Mouse (Mus musculus): Measurements from ENCODE around the gene Hspbap1.
A peak's percentile ranks its signal among the peaks of the same experiment; 100 is the strongest.

Gene Hspbap1

DNA sequence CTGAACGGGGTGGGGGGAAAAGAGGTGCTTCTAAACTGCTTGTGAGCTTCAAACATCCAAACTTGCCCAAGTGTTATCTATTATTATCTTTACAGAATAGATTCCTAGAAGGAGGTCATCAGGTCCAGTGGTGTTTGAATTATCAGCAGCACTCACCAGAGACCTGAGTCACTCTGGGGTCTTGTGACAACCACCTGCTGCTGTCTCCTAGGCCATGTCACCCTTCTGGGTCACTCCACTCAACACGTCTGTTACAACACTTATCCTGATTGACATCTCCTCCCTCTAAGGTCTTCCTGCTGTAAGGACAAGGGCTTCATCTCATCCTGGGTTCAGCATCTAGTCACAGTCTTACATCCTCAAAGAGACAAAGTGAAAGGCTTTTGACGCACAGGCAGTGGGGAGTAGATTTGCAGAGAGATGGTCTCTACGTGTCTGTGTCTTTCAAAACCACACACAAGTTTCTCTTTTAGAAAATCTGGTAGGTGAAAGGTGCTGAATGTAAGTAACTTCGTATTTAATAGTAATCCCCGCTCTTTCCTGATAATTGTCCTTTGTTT is 21.9 kb downstream of the Hspbap1 start:
- no peak for DNase-seq (ENCODE audit: extremely low spot score, low spot score)

DNA sequence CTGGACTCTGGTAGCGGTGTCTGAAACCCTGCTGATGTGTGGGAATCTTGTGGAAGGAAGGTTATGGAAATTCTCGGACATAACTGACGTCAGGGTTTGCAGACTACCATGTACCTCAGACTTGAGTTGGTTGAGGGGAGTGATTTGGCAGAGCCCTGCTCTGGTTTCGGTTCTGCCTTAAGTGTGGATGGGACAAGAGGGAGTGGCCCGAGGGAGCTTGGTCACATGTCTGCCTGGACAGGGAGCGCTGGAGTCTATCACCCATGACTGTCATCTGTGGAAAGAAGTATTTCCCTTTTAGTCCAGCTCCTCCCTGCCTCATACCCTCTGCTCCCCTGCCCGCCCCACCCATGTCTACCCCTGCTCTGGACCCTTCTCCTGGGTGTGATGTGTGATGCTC is 32.0 kb downstream of the Hspbap1 start:
- no peak for DNase-seq (ENCODE audit: extremely low spot score, low spot score)

DNA sequence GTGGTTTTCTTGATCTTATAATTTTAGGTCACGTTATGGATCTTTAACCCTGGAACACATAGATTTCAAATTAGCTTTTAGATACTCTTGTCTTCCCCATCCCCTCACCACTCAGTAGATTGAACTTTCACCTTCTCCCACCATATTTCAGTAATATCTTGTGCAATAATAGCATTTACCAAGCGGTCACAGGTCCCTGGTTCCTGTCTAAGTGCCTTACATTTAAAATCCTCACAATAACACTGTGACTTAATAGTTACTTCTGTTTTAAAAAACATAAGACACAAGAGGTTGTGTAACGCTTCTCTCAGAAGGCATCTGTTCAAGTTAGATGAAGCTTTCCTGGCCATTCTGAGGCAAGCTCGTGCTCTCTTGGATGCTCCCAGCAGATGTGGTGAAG is 33.5 kb downstream of the Hspbap1 start:
- no peak for DNase-seq (ENCODE audit: extremely low spot score, low spot score)

DNA sequence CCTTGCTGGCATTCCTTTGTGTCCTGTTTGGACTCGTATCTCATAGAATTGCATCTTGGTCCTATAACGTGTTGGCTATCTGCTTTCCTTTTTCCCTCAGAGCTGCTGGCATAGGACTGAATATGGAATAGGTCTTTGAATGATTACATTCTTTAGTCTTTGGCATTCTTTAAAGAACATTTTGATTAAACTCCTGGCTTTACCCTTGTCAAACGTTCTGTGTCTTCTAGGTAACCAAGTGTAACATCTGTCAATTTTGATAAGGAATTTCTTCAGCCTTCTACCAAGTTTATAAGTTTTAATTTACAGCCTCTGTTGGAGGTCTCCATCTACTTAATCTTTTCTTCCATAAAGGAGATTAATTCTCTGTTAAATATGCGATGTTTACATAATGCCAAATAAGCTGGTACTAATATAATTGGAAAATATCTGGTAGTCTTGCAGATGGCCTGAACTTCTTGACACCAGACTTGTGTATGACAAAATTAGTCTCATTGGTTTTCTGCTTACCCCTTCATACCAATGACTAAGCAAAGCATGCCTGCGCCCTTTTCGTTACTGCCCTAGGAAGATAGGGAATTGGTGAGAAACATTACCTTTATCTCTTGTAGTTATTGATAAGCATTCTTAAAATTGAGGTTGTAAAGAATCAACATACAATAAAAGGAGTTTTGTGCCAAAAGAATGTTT is 36.9 kb downstream of the Hspbap1 start:
- no peak for DNase-seq (ENCODE audit: extremely low spot score, low spot score)

DNA sequence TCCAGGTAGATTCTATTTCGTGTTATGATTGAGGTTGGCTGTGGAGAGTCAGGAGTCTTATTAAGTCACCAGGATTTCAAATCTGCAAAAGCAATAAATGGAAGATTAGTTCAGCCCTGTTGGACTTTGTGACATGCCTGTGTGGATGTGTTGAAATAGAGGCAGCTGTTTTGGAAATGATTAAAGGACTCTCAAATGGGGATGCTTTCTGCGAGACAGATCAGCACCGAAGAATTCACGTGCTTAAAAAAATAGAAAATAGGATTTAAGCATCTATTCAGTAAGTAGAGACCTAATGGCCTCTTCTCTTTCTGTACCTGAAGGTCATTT is 37.5 kb downstream of the Hspbap1 start:
- no peak for DNase-seq (ENCODE audit: extremely low spot score, low spot score)

DNA sequence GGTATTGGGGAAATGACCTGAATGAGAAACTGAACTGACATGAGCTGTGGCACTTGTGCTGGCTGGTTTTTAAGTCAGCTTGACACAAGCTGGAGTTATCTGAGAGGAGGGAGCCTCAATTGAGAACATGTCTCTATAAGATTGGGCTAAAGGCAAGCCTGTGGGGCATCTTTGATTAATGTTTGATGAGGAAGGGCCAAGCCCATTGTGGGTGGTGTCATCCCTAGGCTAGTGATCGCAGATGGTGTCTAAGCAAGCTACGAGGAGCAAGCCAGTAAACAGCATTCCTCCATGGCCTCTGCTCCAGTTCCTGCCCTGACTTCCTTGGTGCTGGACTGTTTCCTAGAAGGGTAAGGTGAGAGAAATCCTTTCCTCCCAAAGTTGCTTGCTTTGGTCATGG is 38.7 kb downstream of the Hspbap1 start:
- no peak for DNase-seq (ENCODE audit: extremely low spot score, low spot score)

DNA sequence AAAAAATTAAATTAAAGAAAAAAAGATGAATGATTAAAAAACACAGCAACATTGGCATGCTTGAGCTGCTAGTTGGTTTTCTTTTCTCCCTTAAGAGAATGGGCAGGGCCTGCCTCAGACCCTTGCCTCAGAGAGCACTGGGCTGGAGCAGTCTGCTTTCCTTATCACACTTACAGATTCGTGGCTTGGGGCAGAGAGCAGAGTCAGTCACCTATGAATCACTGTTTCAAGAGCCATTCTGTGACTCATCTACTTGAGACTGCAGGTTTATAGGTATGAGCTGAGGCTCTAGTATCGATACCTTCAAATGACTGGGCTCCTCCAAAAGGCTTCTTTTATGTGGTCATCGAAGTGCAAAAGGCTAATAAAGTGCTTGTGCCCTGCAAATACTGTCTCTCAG is 42.9 kb downstream of the Hspbap1 start:
- no peak for DNase-seq (ENCODE audit: extremely low spot score, low spot score)

DNA sequence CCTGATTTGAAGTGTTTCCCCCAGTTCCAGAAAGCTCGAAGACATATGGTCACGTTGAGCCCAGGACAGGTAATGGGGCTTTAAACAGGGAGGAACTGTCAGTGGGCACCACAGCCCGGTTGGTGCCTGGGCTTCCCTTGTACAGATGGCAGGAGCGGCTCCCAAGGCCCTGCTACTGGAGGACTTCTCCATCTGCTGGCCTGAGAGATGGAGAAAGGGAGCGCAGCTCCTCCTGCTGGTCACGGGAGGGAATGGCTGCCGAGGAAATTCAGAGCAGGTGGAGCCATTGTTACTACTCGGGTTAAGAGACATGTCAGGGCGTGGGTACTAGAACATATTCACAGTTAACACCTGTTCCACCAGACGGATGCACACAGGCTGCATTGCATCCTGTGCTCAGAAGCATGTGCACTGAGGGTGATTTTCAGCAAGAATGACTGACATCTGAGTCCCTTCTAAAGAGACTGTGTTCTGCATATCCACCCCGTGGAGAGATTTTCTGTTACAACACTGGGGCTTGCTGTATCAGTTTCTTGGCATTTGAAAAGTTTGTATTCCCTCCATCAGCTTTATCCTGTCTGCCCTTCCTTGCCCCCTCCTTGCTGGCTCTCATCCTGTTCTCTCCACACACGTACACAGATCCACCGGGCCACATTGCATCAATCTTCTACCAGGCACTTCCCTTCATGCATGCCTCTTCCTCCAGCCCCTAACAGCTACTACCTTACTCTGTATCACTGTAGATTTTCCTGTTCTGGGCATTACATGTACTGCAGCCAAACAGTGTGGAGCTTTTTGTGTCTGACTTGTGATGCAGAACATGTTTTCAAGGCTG is 47.3 kb downstream of the Hspbap1 start:
- peak; percentile 83 for DNase-seq (ENCODE audit: extremely low spot score, low spot score)

DNA sequence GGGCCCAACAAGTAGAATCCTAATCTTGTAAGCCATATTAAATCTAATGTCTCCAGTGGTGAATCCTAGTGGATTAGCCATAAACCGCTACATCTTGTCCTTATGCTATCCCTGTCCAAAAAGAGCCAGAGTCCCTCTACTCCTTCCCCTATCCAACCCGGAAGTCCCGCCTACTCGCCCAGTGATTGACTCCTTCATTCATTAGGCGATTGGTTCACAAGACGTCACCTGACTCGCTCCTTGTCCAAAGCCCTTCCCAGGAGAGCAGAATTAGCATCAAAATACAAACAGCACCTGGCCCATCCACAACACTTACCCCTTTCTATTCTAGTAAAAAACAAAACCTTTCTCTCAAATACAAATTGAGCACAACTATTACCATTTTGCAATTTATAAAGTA is 59.8 kb downstream of the Hspbap1 start:
- no peak for DNase-seq (ENCODE audit: extremely low spot score, low spot score)

DNA sequence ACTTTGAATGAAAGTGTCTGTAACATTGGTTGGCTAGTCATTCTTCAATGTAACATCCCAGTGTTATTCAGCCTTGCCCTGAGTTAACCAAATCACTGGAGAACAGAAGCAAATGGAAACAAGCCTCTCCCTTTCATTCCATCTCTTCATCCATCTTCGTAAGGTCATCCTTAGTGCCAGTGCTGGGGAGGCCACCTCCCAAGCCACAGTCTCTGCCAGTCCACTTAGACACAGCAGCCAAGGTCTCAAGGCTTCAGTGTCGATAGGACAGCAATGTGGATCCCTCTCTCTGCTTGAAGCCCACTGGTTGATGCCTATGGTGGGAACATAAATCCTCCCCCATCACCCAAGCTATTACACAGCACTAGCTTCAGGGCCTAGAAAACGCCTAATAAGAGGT is 62.8 kb downstream of the Hspbap1 start:
- DNase-seq (ENCODE audit: extremely low spot score, low spot score): no peak

DNA sequence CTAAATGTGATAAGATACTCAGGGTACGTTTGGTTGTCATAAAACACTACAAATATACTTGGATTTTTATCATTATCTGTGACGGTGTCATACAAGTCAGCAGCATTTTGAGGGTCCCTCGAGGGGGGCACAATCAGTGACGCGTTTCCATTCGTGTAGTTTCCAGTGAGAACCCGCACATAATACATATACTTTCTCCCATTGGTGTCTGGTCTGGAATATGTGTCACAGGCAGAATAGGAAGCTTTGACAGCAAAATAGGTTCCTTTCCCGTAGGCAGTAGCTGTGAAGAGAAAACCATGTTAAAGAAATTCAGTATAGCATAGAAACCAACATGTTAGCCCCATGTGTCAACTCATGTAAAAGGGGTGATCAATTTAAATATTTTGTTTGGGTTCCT is 64.5 kb downstream of the Hspbap1 start:
- DNase-seq (ENCODE audit: extremely low spot score, low spot score): no peak

DNA sequence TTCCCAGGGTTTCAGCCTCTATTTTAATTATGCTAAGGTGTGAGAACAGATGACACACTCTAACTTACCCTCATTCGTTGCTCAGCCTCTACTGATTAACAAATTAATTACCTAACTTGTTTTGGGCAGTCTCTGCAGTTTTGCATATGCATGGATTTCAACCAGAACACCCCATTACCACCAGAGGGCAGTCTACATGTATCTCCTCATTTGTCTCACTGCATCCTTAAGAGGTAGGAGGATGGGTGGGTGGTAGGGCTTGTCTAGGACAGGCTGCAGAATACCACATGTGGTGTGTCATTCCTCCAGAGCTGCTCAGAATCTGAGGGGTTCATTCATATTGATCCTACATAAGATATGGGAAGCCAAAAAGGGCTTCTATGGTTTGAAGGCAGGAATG is 69.5 kb downstream of the Hspbap1 start:
- DNase-seq (ENCODE audit: extremely low spot score, low spot score): no peak

DNA sequence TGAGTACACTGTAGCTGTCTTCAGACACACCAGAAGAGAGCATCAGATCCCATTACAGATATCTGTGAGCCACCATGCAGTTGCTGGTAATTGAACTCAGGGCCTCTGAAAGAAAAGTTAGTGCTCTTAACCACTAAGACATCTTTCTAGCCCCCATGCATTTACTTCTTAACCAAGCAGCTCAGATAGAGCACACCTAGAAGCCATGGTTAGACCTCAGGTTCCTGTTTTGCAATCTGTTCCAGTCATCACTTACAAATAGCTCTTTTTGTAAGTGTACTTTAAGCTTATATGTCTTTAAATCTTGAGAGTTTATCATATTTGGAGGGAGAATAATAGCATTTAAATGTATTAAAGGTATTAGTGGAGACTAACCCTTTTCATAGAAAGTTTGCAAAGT is 77.0 kb downstream of the Hspbap1 start:
- no peak for DNase-seq (ENCODE audit: extremely low spot score, low spot score)

DNA sequence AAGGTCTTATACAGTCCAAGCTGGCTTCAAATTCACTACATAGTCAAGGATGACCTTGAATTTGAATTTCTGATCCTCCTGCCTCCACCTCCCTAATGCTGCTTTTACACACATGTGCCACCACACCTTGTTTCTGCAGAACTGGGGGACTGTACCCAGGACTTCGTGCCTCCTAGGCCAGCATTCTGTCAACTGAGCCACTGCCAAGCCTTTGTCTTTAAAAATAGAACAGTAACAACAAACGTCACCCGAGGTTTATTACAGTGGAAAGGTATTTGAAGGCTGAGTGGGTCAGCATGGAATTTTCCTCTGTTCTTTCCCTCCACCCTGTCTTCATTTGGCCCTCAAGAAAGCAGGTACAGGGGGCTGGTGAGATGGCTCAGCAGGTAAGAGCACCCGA is 85.7 kb downstream of the Hspbap1 start:
- no peak for DNase-seq (ENCODE audit: extremely low spot score, low spot score)

DNA sequence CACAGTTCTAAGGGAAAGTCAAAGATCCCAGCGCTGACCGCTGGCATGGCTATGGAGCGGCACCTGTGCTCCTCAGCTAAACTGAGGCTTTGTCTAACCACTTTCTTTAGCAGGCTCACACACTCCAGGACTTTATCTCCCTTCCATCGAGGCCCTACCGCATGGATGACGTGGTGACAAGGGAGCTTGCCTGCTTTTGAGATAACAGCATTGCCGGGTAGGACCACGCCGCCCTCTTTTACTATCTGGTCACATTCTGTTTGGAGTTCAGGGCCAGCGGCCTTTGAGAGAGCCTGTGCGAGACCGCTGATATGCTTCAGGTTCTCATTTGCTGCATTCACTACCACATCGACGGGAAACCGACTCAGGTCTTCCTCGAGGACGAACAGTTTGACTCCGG is 86.6 kb downstream of the Hspbap1 start:
- DNase-seq (ENCODE audit: extremely low spot score, low spot score): no peak

DNA sequence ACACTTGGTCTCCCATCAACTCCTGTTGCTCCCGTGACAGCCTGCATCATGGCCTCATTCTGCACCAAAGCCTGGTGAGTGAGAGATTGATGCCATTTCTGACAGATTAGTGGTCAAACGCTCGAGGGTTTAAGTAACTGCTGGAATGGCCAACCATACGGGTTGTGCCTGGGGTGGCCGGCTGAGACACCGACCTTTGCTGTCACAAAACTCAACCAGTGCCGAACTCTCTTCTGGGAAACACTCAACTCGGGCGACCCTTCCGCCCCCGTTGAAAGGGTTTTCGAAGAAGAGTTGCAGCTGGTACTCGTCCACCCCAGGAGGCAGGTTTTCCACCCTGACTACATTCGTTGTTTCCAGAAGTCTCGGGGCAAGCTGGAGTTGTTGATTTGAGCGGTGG is 90.1 kb downstream of the Hspbap1 start:
- no peak for DNase-seq (ENCODE audit: extremely low spot score, low spot score)

DNA sequence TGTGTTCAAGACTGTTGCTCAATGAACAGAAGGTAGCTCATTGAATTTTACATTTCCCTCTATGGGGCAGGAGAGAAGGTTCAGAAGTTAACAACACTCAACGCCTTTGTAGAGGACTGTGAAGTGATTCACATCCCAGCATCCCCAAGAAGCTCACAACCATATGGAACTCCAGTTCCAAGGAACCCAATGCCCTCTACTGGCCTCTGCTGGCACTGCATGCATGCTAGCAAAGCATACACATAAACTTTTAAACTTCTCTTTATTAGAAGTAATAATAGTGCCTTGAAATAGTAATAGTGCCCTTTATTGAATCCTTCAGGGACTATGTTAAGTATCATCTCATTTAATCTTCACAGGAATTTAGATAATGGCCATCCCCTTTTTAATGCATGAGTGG is 91.9 kb downstream of the Hspbap1 start:
- DNase-seq (ENCODE audit: extremely low spot score, low spot score): no peak

DNA sequence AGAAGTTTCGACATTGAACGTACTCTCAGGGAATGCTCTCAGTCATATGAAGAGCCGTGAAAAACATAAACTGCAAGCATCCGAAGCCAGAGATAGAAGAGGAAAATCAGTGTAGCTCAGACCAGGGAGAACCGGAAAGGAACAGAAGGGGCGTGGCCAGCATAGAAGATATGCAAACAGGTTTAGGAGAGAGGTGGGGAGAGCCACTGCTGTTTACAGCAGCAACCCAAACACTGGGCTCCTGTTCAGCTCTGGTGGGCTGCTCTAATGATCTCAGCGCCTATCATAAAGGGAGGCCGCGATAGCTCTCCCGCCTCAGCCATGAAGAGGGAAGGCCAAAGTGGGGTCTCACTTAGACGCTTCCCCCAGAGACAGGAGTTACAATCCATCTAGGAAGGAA is 97.6 kb downstream of the Hspbap1 start:
- no peak for DNase-seq (ENCODE audit: extremely low spot score, low spot score)

DNA sequence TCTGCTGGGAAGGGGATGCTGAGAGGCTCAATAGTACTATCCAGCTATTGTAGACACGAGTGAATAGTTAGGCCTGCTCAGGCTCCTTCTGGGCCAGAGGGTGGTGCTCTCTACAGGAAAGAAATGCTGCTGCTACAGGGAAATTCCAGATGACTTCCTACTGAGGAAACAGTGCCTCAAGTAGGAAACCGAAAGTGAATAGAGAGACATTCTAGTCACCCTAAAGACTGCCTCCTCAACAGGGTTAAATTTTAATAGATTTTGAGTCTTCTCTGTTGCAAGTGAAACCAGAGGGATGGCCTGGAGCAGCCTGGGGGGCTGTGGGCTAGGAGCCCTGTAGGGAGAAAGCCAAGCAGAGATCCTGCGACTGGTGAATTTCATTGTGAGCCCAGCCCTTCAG is 99.0 kb downstream of the Hspbap1 start:
- no peak for DNase-seq (ENCODE audit: extremely low spot score, low spot score)

DNA sequence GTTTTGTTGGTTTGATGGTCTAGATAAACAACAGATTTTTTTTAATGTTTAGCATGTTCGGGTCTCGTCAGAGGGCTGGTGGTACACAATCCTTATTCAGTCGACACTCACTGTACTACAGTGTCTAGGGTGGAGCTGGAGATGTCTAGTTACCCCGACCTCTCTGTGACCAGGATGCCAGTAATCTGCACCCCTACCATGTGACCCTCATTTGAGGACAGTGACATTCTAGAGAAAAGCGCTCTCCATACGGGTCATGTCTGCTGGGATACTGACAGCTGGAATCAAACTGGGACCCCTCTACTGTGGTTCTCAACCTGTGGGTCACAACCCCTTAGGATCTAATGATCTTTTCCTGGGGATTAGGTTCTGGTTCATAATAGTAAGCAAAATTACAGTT is 99.5 kb downstream of the Hspbap1 start:
- no peak for DNase-seq (ENCODE audit: extremely low spot score, low spot score)

DNA sequence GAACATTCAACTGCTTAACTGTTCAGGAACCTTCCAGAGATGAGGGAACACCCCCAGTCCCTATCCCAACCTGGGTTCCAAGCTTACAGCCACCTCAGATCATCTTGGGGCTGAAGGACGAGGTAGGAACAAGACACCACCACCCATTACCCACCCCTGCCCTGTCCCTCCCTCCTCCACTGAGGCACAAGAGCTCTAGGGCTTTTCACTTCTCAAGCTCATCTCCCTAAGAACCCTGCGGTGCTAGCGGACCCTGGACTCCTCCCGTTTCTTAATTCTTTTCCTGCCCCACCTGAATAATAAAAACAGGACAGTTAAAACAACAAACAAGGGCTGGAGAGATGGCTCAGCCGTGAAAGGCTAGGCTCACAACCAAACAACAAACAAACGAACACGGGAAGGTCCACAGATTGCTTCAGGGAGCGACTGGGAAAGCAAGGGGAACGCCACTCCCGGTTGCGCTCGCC is 100.4 kb downstream of the Hspbap1 start:
- DNase-seq (ENCODE audit: extremely low spot score, low spot score): no peak

DNA sequence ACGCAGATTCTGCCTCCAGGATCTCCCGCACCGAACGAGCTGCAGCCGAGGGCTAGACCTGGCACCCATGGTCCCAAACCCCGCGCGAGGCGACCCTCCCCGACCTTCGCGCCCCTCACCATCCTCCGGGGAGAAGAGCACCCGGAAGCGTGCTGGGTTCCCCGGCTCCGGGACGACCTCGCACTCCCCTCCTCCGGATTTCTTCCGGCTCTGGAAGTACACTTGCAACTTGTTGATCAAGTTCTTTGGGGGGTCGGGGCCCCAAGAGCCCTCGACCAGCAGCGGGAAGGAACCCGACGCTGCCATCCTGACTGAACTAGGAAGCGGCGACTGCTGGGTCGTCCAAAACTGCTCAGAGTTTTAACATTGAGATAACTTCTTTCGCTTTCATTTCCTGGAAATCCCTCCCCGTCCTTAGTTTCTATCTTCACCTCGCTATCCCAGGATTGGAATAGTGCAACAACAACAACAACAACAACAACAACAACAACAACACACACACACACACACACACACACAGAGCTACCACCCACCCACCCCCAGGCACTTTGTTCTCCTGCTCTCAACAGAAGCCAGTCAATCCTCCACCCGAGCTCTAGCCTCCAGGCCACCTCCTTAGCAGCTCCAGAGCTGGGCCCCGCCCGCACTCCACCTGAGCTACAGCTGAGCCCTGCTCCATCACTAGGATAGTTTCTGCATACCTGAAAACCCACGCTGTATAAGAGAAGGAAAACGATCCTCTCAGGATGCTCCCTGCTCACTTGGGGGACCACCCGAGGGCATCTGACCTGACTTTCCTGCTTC is 101.1 kb downstream of the Hspbap1 start, which contains the start of gene Parp14:
Parp14 (minus strand) TSS at position 497 of the 804 bp plus-strand sequence.
- peak; percentile 58 for DNase-seq (ENCODE audit: extremely low spot score, low spot score)

Data from neural tube, embryonic 10.5 days (tissue).